In the genomic region with DNA sequence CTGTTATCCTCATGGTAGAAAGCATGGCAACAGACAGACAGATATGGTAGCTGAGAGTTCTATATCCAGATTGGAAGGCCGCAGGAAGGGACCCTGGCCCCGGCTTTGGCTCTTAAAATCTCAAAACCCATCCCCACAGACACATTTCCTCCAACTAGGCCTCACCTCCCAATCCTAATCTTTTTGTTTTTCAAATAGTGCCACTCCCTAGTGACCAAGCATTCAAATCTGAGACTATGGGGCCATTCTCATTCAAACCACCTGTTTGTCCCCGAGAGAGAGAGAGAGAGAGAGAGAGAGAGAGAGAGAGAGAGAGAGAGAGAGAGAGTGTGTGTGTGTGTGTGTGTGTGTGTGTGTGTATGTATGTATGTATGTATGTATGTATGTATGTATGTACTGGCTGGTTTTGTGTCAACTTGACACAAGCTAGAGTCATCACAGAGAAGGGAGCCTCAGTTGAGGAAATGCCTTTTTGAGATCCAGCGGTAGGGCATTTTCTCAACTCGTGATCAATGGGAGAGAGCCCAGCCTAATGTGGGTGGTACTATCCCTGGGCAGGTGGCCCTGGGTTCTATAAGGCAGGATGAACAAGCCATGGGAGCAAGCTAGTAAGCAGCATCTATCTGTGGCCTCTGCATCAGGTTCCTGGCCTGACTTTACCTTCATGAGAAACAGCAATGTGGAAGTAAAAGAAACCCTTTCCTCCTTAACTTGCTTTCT, we compare ENCODE assay signal across 25 mouse cellular contexts. TPM values are rescaled to one million over a fixed set of nuclear protein-coding genes. Genes with fewer than 3 reads are reported as not detected.
A peak's percentile ranks its signal among the peaks of the same experiment; 100 is the strongest.
DNase-seq lines count a peak whose midpoint lies in the region.
"Had no signal": no experiment of that assay in that cellular context is flagged by ENCODE, and none has a peak within 500 bp of the region (broad histone marks: within the 10 kb centered on the region; RNA-seq: fewer than 3 reads in every experiment).

No protein-coding gene starts in this region.

- peak; percentile 71 for DNase-seq in heart, adult 11 months
- no peak for DNase-seq in heart, embryonic 10.5 days (ENCODE audit: low spot score)
- peak; percentile 92 for DNase-seq in ES-CJ7 (ENCODE audit: low read depth, low spot score)
- peak; percentile 94 for DNase-seq in R1 (ENCODE audit: low read depth, low spot score)
- peak; percentile 6 for DNase-seq in induced T-regulatory cell, adult 2 months (ENCODE audit: low read depth)
- DNase-seq in spleen, postnatal 4 days (ENCODE audit: low spot score in 2 of 2) = no peak
- DNase-seq in urinary bladder, postnatal 36 days (ENCODE audit: low spot score in 2 of 2) = no peak
- DNase-seq in embryo, embryonic 9.5 days (ENCODE audit: extremely low spot score) = no peak
- DNase-seq: adrenal gland, adult 8-10 months; adrenal gland, postnatal 14 days; adrenal gland, postnatal 36 days; B cell, adult 2 months; cerebellum, adult 11-12 months; cerebellum, adult 2 months; cerebellum, adult 9-10 months; cerebellum, postnatal 10 days; cerebellum, postnatal 25 days had no signal

- no peaks in the 10 kb centered on the region for H3K27me3 ChIP-seq in heart, embryonic 10.5 days (ENCODE audit: insufficient read depth, poor library complexity, severe bottlenecking)
- H3K27me3 ChIP-seq: CH12.LX; embryonic facial prominence, embryonic 13.5 days; embryonic facial prominence, embryonic 15.5 days; Patski had no signal

- peaks cover 15% of the 10 kb centered on the region for H3K36me3 ChIP-seq in heart, embryonic 10.5 days
- H3K36me3 ChIP-seq: forebrain, embryonic 10.5 days; forebrain, embryonic 12.5 days had no signal

- WGBS in heart, embryonic 10.5 days = 75% methylated on average over 5 of the region's 5 CpGs

- no peaks in the 10 kb centered on the region for H3K9me3 ChIP-seq in heart, embryonic 10.5 days
- H3K9me3 ChIP-seq: embryonic facial prominence, embryonic 13.5 days; embryonic facial prominence, embryonic 15.5 days; forebrain, embryonic 10.5 days; forebrain, embryonic 12.5 days; G1E had no signal

- H3K4me3 ChIP-seq in heart, embryonic 10.5 days = no peak overlapping the region
- H3K4me3 ChIP-seq: embryonic facial prominence, embryonic 13.5 days; embryonic facial prominence, embryonic 15.5 days; erythroblast, embryonic 14.5 days; forebrain, embryonic 10.5 days; forebrain, embryonic 12.5 days had no signal

- H3K4me1 ChIP-seq in heart, embryonic 10.5 days = peaks cover 12% of the 10 kb centered on the region

- no peak overlapping the region for H3K27ac ChIP-seq in heart, embryonic 10.5 days
- H3K27ac ChIP-seq: embryonic facial prominence, embryonic 13.5 days; embryonic facial prominence, embryonic 15.5 days; forebrain, embryonic 10.5 days; forebrain, embryonic 12.5 days had no signal

RNA-seq across cellular contexts. Expression of gene Sugt1, which starts 3.8 kb away (rescaled TPM):
- polyA plus RNA-seq in heart, embryonic 10.5 days (2016; fragmentation: Nextera tagmentation; extraction: Ambion mirVana) = 106 and 123 TPM in 2 replicates

Comparison
In these comparisons a context has a peak if more than half of its experiments do, and no peak if none do; other contexts are left out.
1. DNase-seq: peak in heart, adult 11 months (single experiment), ES-CJ7 (single experiment), R1 (single experiment) and induced T-regulatory cell, adult 2 months (single experiment); none in heart, embryonic 10.5 days (single experiment), spleen, postnatal 4 days (0 of 2), urinary bladder, postnatal 36 days (0 of 2) and embryo, embryonic 9.5 days (single experiment).